Mouse (Mus musculus): ENCODE measurements around the gene Stx18. TPM values are rescaled to one million over a fixed set of nuclear protein-coding genes. Genes with fewer than 3 reads are reported as not detected.

The Stx18 gene
- total and polyA plus RNA-seq, 3 experiments = 26.3 to 35.8 (median 29.4) TPM

DNA sequence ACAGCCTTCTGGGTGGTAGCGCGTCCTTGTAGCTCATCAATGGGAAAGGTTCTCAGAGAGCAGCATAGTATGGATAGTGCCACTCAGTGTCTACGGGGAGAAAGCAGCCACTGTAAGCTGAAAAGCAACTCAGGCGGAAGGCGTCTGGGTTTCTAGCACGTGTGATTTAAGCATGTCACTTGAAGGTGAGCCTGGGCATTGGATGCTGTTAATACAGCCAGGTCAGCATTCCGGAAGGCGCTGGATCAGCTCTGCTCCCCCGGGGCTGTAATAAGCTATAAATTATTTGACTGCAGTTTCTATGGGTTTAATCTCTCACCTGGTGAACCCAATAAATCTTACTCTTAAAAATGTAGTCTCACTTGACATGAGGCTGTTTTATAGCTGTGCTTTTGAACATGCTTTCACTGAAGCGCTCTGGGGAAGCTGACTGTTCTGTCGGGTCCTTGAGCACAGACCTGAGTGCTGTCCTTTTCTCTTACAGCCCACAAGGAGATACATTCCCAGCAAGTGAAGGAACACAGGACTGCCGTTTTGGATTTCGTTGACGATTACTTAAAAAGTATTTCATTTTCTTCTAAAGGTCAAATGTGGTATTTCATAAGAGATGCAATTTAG, 67.6 kb downstream of the Stx18 start:
- H3K36me3 ChIP-seq (replicated peaks in 1 of 2; ENCODE audit: control insufficient read depth in 1 of 2, insufficient read depth in 1 of 2, low read length in 1 of 2) = peaks cover 27 to 83% of the 10 kb centered on the region in 2 experiments
- H3K4me1 ChIP-seq (ENCODE audit: control insufficient read depth in 1 of 2, insufficient read depth in 2 of 2) = no peaks in the 10 kb centered on the region
- no peak overlapping the region for H3K9ac ChIP-seq (ENCODE audit: insufficient read depth, low read depth)
- no peaks in the 10 kb centered on the region for H3K9me3 ChIP-seq (replicated peaks; ENCODE audit: low read length)
- H3K27me3 ChIP-seq (replicated peaks) = no peaks in the 10 kb centered on the region
- TF ChIP-seq NRF1 (IDR thresholded peaks at IDR 0.05; ENCODE audit: low read depth, low read length) (no peak), TBP (conservative IDR thresholded peaks at IDR 0.05; ENCODE audit: low read depth, low read length) (no peak), IRF4 (IDR thresholded peaks at IDR 0.05; ENCODE audit: low read depth, low read length) (no peak), MAZ (IDR thresholded peaks at IDR 0.05; ENCODE audit: low read depth, low read length) (no peak), ZC3H11A (IDR thresholded peaks at IDR 0.05; ENCODE audit: low read depth, low read length) (no peak), POLR2AphosphoS2 (IDR thresholded peaks at IDR 0.05; ENCODE audit: low read depth, low read length) (no peak), USF2 (conservative IDR thresholded peaks at IDR 0.05; ENCODE audit: low read depth, low read length) (no peak), BHLHE40 (IDR thresholded peaks at IDR 0.05; ENCODE audit: low read depth, low read length) (no peak), RAD21 (IDR thresholded peaks at IDR 0.05; ENCODE audit: low read depth, low read length) (no peak), TCF12 (IDR thresholded peaks at IDR 0.05; ENCODE audit: low read depth, low read length) (no peak), ZNF384 (IDR thresholded peaks at IDR 0.05; ENCODE audit: low read depth, low read length) (no peak), SMC3 (IDR thresholded peaks at IDR 0.05; ENCODE audit: low read depth, low read length) (no peak), SIN3A (IDR thresholded peaks at IDR 0.05; ENCODE audit: low read length) (no peak), UBTF (IDR thresholded peaks at IDR 0.05; ENCODE audit: low read depth, low read length) (no peak), JUND (conservative IDR thresholded peaks at IDR 0.05; ENCODE audit: low read depth, low read length) (no peak), E2F4 (IDR thresholded peaks at IDR 0.05; ENCODE audit: insufficient replicate concordance, low read depth, low read length) (no peak), JUN (IDR thresholded peaks at IDR 0.05; ENCODE audit: insufficient read depth, low read depth, low read length) (no peak), NELFE (IDR thresholded peaks at IDR 0.05; ENCODE audit: low read depth, low read length) (no peak), ZMIZ1 (IDR thresholded peaks at IDR 0.05; ENCODE audit: low read depth, low read length) (no peak), ETS1 (conservative IDR thresholded peaks at IDR 0.05; ENCODE audit: low read depth, low read length) (no peak)
- H3K79me2 ChIP-seq (replicated peaks; ENCODE audit: control insufficient read depth, extremely low read depth, insufficient read depth, poor library complexity, severe bottlenecking) = no peaks in the 10 kb centered on the region
- H3K27ac ChIP-seq (ENCODE audit: insufficient read depth, low read depth) = no peak overlapping the region
- H3K4me3 ChIP-seq (replicated peaks in 1 of 3; ENCODE audit: low read depth in 2 of 3, low read length in 2 of 3, poor library complexity in 1 of 3) = no peak overlapping the region
- in situ Hi-C loops (cut with MboI; ENCODE audit: low pct_ligation_motif_present, low pct_unique_long_range_greater_than_20kb, low sequenced_read_pairs) (no loop called here), dilution Hi-C loops (cut with MboI; ENCODE audit: extremely low pct_ligation_motif_present, extremely low pct_unique_long_range_greater_than_20kb, low sequenced_read_pairs) (no loop called here)
- DNase-seq (ENCODE audit: extremely low read depth) = no peak
- no peak overlapping the region for H3K4me2 ChIP-seq (ENCODE audit: insufficient read depth, low read depth, poor library complexity, severe bottlenecking)

GRCm38 (mm10) chr5:38106807-38107206, 68.3 kb downstream of the Stx18 start:
- TF ChIP-seq ZNF384 (IDR thresholded peaks at IDR 0.05; ENCODE audit: low read depth, low read length) (no peak), MXI1 (IDR thresholded peaks at IDR 0.05; ENCODE audit: low read depth, low read length) (no peak), BHLHE40 (IDR thresholded peaks at IDR 0.05; ENCODE audit: low read depth, low read length) (no peak), USF1 (IDR thresholded peaks at IDR 0.05; ENCODE audit: low read depth, low read length) (no peak), MEF2A (IDR thresholded peaks at IDR 0.05; ENCODE audit: borderline replicate concordance, low read depth, low read length) (no peak), MAX (IDR thresholded peaks at IDR 0.05; ENCODE audit: low read length) (no peak), ZMIZ1 (IDR thresholded peaks at IDR 0.05; ENCODE audit: low read depth, low read length) (no peak), TCF12 (IDR thresholded peaks at IDR 0.05; ENCODE audit: low read depth, low read length) (no peak)
- no peak for DNase-seq (ENCODE audit: extremely low read depth)
- dilution Hi-C loops (cut with MboI; ENCODE audit: extremely low pct_ligation_motif_present, extremely low pct_unique_long_range_greater_than_20kb, low sequenced_read_pairs) = no loop called here

More at GRCm38 (mm10) chr5:38106807-38107206, 68.3 kb downstream of the Stx18 start:
- Histone ChIP-seq H3K4me3 (replicated peaks in 1 of 3; ENCODE audit: low read depth in 2 of 3, low read length in 2 of 3, poor library complexity in 1 of 3) (no peak overlapping the region), H3K4me1 (ENCODE audit: control insufficient read depth in 1 of 2, insufficient read depth in 2 of 2) (no peaks in the 10 kb centered on the region), H3K9ac (ENCODE audit: insufficient read depth, low read depth) (no peak overlapping the region), H3K27ac (ENCODE audit: insufficient read depth, low read depth) (no peak overlapping the region), H3K79me2 (replicated peaks; ENCODE audit: control insufficient read depth, extremely low read depth, insufficient read depth, poor library complexity, severe bottlenecking) (no peaks in the 10 kb centered on the region), H3K27me3 (replicated peaks) (no peaks in the 10 kb centered on the region), H3K36me3 (replicated peaks in 1 of 2; ENCODE audit: control insufficient read depth in 1 of 2, insufficient read depth in 1 of 2, low read length in 1 of 2) (peaks cover 27 to 85% of the 10 kb centered on the region in 2 experiments), H3K9me3 (replicated peaks; ENCODE audit: low read length) (no peaks in the 10 kb centered on the region), H3K4me2 (ENCODE audit: insufficient read depth, low read depth, poor library complexity, severe bottlenecking) (no peak overlapping the region)
- in situ Hi-C loops (cut with MboI; ENCODE audit: low pct_ligation_motif_present, low pct_unique_long_range_greater_than_20kb, low sequenced_read_pairs) = no loop called here

All from CH12.LX (cell line).